Mouse (Mus musculus) hematopoietic stem cell, adult 5-6 weeks (primary cell): ENCODE data around the gene Eps8l3. TPM values are rescaled to one million over a fixed set of nuclear protein-coding genes. Genes with fewer than 3 reads are reported as not detected.
"Not testable (repeated sequence)": the region's sequence is repeated elsewhere in the genome, so short reads cannot be mapped to it uniquely, and the experiment has no call there.

Experiments used
- ATAC-seq, 2 experiments: fragments of 125-278 bp in 1 of 2; replicated peaks in 1 of 2; 2 replicates each; pipeline ENCODE4 v1.8.0; 2016 to 2017; ENCODE audit warnings: inconsistent platforms in 2 of 2, mild to moderate bottlenecking in 2 of 2, moderate number of reproducible peaks in 2 of 2, low read depth in 1 of 2, moderate TSS enrichment in 1 of 2; ENCODE audit not compliant: low FRiP score in 2 of 2, poor library complexity in 2 of 2, severe bottlenecking in 2 of 2, insufficient read depth in 1 of 2, low TSS enrichment in 1 of 2
- total RNA-seq: library from RNA; stranded (forward); fragments of 172-1452, 232-1000 nt; gene quantifications from 2 replicates; pipeline ENCODE4 v1.2.3, GENCODE M21; 2017

The Eps8l3 gene
- total RNA-seq, 1 experiment from 2014 or later: not detected

GRCm38 (mm10) chr3:107873335-107874251 lies 3.4 kb upstream of the Eps8l3 start:
- no peak for ATAC-seq

GRCm38 (mm10) chr3:107875231-107875630 lies 1.8 kb upstream of the Eps8l3 start:
- no peak for ATAC-seq

- no peak for ATAC-seq
Observed at GRCm38 (mm10) chr3:107877747-107878736, 1.0 kb downstream of the Eps8l3 start.

GRCm38 (mm10) chr3:107887674-107888495 lies 10.9 kb downstream of the Eps8l3 start:
- ATAC-seq: no peak

GRCm38 (mm10) chr3:107889236-107889635 lies 12.2 kb downstream of the Eps8l3 start:
- ATAC-seq: not testable (repeated sequence)

- ATAC-seq: no peak
Observed at GRCm38 (mm10) chr3:107895194-107895719, 18.2 kb downstream of the Eps8l3 start.

GRCm38 (mm10) chr3:107895720-107896569 lies 18.9 kb downstream of the Eps8l3 start, which contains the start of gene Gstm5:
Gstm5 (plus strand) TSS chr3:107895821.
- peak; percentile 88 to 92 for ATAC-seq

GRCm38 (mm10) chr3:107898691-107899090 lies 21.7 kb downstream of the Eps8l3 start:
- ATAC-seq: no peak

- no peak for ATAC-seq
Observed at GRCm38 (mm10) chr3:107900955-107901673, 24.1 kb downstream of the Eps8l3 start.

GRCm38 (mm10) chr3:107905942-107906341 lies 28.9 kb downstream of the Eps8l3 start:
- ATAC-seq: no peak

GRCm38 (mm10) chr3:107916674-107917073 lies 39.6 kb downstream of the Eps8l3 start:
- ATAC-seq: no peak

- ATAC-seq: no peak
Observed at GRCm38 (mm10) chr3:107917097-107917496, 40.1 kb downstream of the Eps8l3 start.

GRCm38 (mm10) chr3:107917783-107918408 lies 40.9 kb downstream of the Eps8l3 start:
- peak; percentile 56 to 76; a peak in 3 of 4 replicates for ATAC-seq

- ATAC-seq: no peak
Observed at GRCm38 (mm10) chr3:107920348-107920747, 43.3 kb downstream of the Eps8l3 start.

- ATAC-seq: no peak
Observed at GRCm38 (mm10) chr3:107925335-107925734, 48.3 kb downstream of the Eps8l3 start.
